8 mouse cellular contexts compared by ENCODE assay signal in the genomic region with DNA sequence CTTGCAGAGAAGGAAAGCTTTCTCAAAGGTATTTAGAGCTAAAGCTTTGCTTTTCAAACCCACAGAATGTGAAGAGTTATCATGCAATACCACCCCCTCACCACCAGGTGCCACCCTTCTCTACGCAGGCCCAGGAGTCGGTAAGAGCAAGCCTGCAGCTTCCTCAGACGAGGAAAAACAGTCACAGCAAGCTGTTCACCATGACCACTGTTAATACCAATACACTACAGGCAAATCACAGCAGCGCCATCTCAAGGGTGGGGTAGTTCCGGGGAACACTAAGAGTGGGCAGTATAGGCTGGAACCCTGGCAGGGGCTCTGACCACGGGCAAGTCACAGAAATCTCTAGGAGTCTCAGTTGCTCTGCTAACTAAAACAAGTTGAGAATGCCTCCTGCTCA.
DNase-seq lines count a peak whose midpoint lies in the region; ATAC-seq and TF ChIP-seq lines count a peak whose summit lies in the region.

No protein-coding gene starts in this region.

- H3K9me3 ChIP-seq in forebrain, embryonic 15.5 days = no peaks in the 10 kb centered on the region

- no peaks in the 10 kb centered on the region for H3K27me3 ChIP-seq in forebrain, embryonic 15.5 days

- no peaks in the 10 kb centered on the region for H3K4me1 ChIP-seq in bone marrow, adult 2 months (ENCODE audit: control insufficient read depth, insufficient read depth, low read length)
- H3K4me1 ChIP-seq in forebrain, embryonic 15.5 days = peaks cover 1% of the 10 kb centered on the region; the same call in 1 of the 2 replicates

- H3K27ac ChIP-seq in bone marrow, adult 2 months (ENCODE audit: control insufficient read depth, insufficient read depth, low read depth, low read length, poor library complexity) = no peak overlapping the region
- no peak overlapping the region for H3K27ac ChIP-seq in forebrain, embryonic 15.5 days (replicated peaks)

- peak; percentile 24 for DNase-seq in cerebellum, adult 8-10 months
- peak; percentile 68 for DNase-seq in CD4-positive, CD25-positive, alpha-beta regulatory T cell, adult 2 months (ENCODE audit: low read depth, low spot score)
- DNase-seq in kidney, postnatal 14 days = peak; percentile 37
- DNase-seq in mesoderm, embryonic 11.5 days (ENCODE audit: low read depth, low spot score) = peak; percentile 41
- DNase-seq in spleen, postnatal 4 days (ENCODE audit: low spot score in 2 of 2) = peak; percentile 30 to 68

- ATAC-seq in cerebellum, adult (ENCODE audit: insufficient number of reproducible peaks, low FRiP score, low TSS enrichment) = no peak
- 0 out of 2 replicates have a peak, but pooled peaks have one; percentile 42 for ATAC-seq in forebrain, embryonic 15.5 days (replicated peaks)

- TF ChIP-seq POLR2A in bone marrow, adult 2 months (IDR thresholded peaks at IDR 0.05; ENCODE audit: borderline replicate concordance, control insufficient read depth, low read depth, low read length) = no peak

- H3K36me3 ChIP-seq in forebrain, embryonic 15.5 days = peaks cover 19% of the 10 kb centered on the region

- 60% methylated on average over 6 of the region's 6 CpGs for WGBS in bone marrow, adult 2 months
- WGBS in forebrain, embryonic 15.5 days = 70% methylated on average over 6 of the region's 6 CpGs

- H3K4me2 ChIP-seq in forebrain, embryonic 15.5 days (replicated peaks) = no peak overlapping the region

- no peak overlapping the region for H3K9ac ChIP-seq in forebrain, embryonic 15.5 days (replicated peaks)

- TF ChIP-seq CTCF in bone marrow, adult 2 months (IDR thresholded peaks at IDR 0.05; ENCODE audit: control insufficient read depth, insufficient read depth, low read length) = peak; percentile 80

- H3K4me3 ChIP-seq in bone marrow, adult 2 months (replicated peaks; ENCODE audit: control insufficient read depth, low read depth, low read length) = no peak overlapping the region
- H3K4me3 ChIP-seq in forebrain, embryonic 15.5 days = no peak overlapping the region
